Mouse (Mus musculus) thymus, postnatal 25 days (tissue): ENCODE measurements around the gene Chd3.

Experiments used
- DNase-seq: peaks from one replicate; pipeline ENCODE4 v3.0.0; 2022

Gene Chd3

DNA sequence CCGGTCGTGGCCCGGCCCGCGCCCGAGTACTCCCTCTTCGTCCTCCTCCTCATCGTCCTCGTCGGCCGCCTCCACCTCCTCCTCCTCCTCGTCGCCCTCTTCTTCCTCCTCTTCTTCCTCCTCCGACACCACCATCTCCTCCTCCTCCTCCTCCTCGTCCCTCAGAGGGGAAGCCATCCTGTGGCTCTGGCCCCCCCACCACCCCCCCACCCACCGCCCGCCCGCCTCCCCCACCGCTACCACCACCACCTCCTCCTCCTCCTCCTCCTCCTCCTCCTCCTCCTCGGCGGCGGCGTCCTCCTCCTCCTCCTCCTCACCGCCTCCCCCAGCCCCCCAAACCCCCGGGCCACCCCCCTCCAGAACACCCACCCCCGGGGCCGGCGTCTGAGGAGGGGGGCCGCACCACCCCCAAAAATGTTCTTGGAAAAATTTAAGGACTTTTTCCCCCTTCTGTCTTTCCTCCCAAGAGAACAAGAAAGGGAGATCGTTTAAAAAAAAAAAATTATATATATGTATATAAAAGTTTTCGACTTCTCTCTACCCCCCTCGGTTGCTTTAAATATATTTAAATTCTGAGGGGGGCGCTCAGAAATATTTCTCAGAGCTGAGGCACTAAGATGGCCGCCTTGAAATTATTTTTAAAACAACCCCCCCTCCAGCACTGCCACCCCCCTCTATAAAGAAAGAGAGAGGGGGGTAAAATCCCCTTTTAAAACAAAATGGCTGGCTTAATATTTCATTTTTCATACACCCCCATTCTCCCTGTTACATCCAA, at the start of gene Chd3:
TSS of gene Chd3 (minus strand) at position 192 of the 775 bp plus-strand sequence.
- DNase-seq, result no peak

GRCm38 (mm10) chr11:69417449-69418384, 48.5 kb upstream of the Chd3 start:
- DNase-seq, result peak; percentile 72

DNA sequence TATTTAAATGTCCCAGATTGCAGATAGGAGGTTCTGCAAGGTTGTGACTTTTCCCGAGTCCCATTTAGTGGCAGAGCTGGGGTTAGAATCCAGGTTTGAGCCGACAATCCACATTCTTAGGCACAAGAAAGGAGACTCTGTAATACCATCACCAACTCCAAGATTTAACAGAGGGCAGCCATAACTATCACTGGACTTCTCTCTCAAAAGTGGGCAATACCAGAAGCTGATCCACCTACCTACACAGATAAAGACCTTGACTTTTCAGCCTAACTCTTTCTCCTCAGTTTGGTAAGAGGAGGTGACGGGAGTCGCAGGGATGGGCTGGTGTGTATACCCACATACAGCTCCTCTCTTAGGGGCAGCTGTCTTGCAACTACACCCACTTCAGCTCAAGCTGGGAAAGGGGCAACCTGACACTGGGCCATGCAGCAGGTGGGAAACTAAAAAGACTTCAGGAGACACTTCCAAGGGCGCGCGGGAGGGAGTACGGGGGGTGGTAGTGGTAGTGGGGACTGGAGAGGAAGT, 47.8 kb upstream of the Chd3 start:
- DNase-seq, result no peak

DNA sequence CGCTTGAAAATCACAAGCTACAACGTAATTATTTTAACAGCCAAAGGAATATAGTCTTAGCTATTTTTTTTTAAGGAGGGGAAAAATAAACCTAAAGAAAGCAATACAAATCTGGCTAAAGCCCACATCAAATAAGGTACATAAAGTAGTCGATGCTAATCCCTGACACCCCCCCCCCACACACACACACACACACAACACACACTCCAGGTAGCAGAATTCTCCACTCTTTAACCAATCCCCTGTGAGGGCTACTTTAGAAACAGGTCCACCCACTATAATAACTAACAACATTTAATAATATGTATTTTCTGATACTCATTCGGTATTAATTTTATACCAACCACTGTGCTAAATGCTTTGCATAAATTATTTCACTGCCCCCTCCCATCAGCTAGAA, 47.3 kb upstream of the Chd3 start:
- no peak for DNase-seq

GRCm38 (mm10) chr11:69415668-69416451, 46.7 kb upstream of the Chd3 start:
- peak; percentile 76 for DNase-seq

DNA sequence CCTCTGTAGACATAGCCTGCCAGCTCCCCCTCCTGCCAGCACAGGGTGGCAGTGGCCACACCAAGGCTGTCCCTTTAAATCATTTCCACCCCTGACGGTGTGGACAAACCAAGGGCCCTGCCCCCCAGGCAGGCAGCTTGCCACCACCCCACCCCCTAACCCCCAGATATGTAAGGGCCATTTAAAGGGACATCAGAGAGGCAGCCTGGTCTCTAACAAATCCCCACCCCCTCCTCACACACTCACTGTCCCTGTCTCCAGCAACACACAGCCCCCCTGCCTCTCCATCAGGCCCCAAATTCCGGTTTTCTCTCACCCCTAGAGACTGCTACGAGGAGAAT, 46.1 kb upstream of the Chd3 start:
- no peak for DNase-seq

DNA sequence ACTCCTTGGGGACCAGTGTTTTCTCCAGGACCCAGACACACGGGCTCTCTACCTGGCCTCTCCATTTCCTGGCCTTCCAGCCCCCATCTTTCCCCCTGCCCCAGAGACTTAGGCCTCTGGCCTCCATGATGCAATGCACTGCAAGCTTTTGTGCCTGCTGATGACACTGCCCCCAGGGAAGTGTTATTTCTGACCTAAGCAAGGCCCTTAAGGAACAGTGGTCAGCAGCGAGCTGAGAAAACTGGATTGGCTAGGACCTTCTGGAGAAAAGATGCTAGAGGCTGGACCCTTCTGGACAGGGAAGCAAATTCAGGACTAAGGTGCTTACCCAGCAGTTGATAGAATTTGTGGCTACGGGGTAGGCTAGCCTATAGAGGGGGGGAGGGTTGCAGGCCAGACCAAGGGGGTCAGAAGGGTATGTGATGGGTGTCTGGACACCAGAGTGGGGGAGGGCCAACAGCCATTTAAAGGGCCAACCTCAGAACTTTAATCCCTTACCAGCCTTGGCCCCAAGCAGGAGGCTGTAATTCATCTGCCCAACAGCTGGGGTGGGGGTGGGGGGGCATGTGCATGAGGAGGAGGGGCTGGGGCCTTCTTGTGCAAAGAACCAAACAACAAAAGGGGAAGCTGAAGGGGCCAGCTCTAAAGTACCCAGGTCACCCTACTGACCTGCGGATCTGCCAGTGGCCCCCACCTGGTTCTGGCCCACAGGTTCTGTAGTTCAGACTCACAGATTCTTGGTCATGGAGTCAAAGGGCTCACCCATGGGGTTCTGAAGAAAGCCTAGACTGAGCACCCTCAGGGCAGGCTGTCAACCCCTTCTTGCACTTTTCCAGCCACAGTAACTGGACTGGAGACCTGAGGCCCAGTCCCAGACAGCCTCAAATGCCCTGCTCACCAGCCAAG, 45.5 kb upstream of the Chd3 start:
- peak; percentile 38 for DNase-seq

DNA sequence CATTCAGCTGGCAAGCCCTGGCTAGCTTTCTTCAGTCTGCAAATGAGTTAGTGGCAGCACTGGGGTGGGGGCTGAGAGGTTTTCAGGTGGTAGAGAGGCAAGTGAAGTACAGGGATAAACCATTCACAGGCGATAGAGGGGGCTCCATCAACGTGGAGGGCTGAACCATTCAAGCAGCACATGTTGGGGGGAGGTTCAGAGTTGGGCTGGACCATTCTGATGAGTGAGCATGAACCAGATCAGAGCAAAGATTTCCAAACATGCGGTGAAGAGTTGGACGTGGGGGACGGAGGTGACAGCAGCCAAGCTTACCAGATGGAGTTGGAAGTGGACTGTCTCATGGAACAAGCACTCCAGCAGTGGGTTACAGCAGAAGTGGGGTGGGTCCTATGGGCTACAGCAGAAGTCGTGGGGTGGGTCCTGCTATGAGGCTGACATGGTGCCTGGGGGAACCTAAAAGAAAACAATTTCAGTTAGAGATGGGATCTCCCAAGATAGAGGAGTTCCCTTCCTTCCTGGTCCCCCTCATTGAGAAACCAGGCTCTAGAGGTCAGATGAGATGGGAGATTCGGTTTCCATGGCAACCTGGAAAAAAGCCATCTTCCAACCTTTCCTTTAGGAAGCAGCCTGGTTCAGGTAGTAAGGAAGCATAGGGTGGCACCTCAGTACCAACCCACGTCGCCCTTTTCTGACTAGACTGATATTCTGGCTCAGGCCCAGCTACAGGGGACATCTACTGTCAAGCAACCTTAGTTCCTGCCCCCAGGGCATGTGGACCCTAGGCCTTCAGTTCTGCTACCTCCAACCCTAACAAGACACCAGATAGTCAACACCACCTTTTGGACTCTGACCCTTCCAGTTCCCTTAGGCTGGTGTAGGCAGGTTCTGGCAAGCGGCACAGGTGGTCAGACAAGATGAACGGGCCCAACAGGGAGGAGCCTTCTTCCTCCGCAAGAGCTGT, 44.3 kb upstream of the Chd3 start, which contains the start of gene Kdm6b:
TSS of gene Kdm6b (minus strand) at position 455 of the 961 bp plus-strand sequence.
- DNase-seq, result peak; percentile 71

DNA sequence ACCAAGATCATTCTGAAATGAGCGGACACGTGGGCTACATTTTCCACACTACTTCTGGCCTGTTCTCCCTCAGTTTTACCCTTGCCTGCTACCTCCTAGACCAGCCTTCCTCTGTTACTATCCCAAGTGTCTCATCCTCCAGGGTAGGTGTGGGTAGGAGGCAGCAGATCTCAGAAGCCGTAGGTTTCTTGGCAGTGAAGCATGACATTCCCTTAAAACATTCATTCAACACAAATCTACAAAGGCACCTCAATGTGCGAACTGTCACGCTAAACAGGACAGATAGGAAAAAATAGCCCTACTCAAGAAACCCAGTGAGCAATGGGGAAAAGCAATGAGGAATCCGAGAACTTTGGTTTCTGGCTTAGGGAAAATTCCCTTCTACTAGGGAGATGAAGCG, 43.3 kb upstream of the Chd3 start:
- no peak for DNase-seq

DNA sequence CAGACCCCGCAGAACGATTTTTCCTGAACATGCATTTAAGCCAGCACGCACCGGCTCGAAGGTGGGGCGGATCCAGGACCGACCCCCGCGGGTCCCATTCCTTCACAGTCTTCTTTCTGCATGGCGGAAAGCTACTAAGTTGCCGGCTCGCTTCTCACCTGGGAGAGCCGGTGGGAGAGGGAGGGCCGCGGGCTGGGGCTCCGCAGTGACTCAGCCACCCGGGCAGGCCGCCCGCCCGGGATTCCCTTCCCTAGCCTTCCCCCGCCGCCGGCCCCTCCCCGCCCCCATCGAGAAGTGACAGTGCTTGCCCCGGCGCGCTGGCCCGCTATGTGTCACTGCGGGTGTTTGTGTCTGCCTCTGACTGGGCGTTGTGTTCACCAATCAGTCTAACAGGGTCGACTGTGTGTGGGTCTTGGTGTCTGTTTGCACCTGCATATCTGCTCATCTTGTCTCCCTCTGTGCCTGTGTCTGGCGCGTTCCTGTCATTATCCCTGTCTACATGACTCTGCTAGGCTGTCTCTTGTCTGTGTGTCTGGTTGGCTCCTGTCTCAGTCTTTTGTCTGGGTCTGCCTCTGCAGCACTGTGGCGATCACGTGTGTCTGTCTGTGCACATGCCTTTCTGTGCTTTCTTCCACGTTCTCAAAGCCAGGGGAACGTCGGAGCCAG, 42.5 kb upstream of the Chd3 start:
- DNase-seq, result peak; percentile 69

GRCm38 (mm10) chr11:69411073-69411535, 41.9 kb upstream of the Chd3 start:
- DNase-seq, result peak; percentile 92

DNA sequence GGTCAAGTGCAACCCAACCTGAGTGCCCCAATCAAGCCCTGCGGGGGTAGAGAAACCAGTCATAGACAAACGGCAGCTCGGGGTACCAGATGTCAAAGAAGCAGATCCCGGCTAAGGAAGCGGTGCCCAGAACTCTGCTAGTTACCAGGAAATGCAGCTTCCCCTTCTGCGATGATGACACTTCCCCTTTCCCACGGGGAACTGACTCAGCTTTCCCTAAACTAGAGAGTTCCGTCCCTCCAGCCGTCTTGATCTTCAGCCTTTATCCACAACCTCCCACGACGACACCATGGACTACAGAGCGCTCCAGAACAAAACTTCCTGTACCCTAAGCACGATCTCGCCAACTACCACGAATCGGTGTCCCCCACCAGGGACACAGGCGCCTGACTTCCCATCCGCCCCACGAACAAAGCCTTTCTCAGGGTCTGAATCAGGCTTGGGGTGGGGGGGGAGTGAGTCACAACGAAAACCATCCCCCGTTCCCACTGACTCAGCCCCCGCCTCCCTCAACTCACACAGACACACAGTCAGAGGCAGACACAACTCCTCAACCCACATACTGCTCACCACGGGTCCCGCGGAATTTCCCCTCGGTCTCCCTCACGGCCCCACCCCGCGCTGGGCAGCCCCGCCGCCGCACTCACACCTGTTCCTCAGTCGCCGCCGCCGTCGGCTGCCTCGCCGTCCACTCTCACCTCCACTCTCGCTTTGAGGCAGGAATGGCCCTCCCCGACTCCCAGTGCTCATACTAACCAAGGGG, 41.3 kb upstream of the Chd3 start:
- DNase-seq, result peak; percentile 78

DNA sequence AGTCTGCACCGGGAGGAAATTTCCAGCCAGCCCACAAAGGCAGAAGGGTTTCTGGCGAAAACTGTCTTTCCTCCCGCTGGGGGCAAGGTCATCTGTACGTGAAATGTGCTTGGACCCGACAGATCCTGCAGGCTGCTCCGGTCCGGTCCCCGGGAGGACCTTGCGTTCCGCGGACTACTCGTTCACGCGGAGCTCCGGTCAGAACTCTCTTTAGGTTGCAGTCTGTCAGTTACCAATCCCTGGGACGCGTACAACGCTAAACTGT, 40.8 kb upstream of the Chd3 start:
- DNase-seq, result no peak

- DNase-seq, result peak; percentile 94
These were observed 40.3 kb upstream of the Chd3 start for GRCm38 (mm10) chr11:69409378-69410044.

DNA sequence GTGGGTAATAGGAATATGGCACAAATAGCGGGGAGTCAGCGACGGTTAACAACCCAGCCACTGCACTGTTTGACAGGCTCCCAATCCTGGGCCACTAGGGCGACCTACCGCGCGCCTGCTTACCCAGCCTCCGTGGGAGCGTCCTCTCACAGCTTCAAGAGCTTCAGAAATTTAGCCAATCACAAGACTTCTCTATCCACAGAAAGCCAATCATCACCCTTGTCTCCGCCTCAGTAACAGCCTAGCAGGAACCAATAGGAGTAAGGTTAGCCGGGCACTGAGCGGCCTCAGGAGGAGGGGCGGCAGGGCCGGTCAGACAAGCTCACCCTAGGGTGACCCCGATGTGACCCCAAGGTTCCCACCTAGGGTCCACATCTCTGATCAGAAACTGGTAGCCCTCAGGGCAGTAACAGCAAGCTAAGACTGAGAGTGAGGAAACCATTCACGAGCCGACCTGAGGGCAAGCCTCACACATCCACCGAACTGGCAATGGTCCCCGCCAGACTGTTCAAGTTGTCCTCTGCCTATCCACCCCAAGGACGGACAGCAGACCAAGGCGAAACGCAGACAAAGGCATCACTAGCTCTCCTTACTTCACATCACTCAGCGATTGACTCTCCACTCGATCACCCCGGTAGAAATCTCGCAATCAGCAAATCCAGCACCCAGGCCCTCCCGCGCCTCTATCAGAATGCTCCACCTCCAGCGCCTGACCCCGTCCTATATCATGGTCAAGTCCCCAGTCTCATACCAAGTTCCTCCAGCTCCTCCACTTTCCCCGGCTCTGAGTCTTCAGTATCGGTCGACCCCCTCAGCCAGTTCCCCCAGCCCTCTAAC, 39.6 kb upstream of the Chd3 start:
- peak; percentile 77 for DNase-seq

- DNase-seq, result no peak
These were observed 38.5 kb upstream of the Chd3 start for GRCm38 (mm10) chr11:69407724-69408004.

DNA sequence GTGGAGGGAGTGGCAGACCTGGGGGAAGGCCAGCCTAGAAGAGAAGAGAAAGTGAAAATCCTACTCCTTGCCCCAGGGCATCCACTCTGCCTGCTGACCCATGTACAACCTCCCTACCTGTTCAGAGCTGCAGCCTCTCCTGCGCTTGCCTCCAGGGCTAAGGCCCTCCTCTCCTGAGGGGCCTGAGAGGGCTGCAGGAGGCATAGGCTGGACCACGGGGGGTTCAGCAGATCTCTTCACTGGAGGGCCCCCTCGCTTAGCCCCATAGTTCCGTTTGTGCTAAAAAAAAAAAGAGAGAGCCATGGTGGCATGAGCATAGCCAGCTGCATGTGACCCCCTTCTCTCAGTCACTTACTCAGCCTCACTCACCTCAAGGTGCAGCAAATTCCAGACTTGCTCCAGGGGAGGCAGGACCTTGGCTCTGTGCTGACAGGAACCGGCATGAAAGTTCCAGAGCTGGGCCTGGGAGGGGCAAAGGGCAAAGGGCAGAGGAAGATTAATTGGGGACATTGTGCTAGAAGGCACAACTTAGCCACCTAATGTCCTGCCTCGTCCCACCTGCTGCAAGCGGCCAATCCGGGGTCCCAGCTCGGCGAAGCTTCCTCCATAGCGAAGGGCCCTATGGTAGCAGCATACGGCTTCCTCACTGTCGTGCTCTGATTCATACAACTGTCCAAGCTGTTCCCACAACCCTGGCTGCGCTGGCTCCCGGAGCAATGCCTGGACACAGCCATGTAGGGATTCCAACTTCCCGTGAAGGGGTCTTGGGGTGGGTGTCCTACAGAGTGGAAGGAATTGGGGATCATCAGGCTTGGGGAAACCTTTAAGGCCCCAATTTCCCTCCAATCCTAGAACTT, 37.9 kb upstream of the Chd3 start:
- no peak for DNase-seq
